Mouse (Mus musculus): ENCODE data around the gene Ccdc9.

GRCm38 (mm10) chr7:16308555-16309317 is 22.1 kb upstream of the Ccdc9 start:
- TF ChIP-seq CTCF (IDR thresholded peaks at IDR 0.05; ENCODE audit: control insufficient read depth, insufficient read depth, insufficient read length) (no peak), MYOG (IDR thresholded peaks at IDR 0.05; ENCODE audit: control insufficient read depth, extremely low read depth, insufficient read length) (no peak), CEBPB (IDR thresholded peaks at IDR 0.05; ENCODE audit: low read depth) (no peak), MYOD1 (IDR thresholded peaks at IDR 0.05; ENCODE audit: control insufficient read depth, insufficient read length, low read depth) (no peak), MAX (IDR thresholded peaks at IDR 0.05) (no peak), FOSL1 (IDR thresholded peaks at IDR 0.05; ENCODE audit: insufficient read depth, low read length, poor library complexity, severe bottlenecking) (no peak), USF1 (IDR thresholded peaks at IDR 0.05; ENCODE audit: low read depth) (no peak)
